Mouse (Mus musculus) thymus, postnatal 25 days (tissue): ENCODE results near the gene Hectd4.
"Not testable (repeated sequence)": the region's sequence is repeated elsewhere in the genome, so short reads cannot be mapped to it uniquely, and the experiment has no call there.

Experiments used
- DNase-seq: peaks from one replicate; pipeline ENCODE4 v3.0.0; 2022

Hectd4 gene

DNA sequence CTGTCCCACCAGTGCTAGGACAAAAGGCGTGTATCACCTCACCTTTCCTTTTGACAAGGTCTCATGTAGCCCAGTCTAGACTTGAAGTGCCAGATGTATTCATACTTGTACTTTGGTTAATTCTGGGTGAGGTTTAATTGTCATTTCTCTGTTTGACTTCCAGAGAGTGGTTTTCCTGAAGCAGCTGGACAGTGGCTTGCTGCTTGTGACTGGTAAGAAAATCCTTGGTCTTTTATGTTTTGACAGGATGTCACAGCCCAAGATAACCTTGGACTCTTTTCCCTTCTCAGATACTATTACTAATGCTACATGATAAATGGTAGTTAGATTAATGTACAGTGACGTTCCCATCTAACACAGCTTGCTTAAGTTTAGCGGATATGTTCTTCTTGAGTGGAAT is 13.0 kb upstream of the Hectd4 start:
- no peak for DNase-seq

DNA sequence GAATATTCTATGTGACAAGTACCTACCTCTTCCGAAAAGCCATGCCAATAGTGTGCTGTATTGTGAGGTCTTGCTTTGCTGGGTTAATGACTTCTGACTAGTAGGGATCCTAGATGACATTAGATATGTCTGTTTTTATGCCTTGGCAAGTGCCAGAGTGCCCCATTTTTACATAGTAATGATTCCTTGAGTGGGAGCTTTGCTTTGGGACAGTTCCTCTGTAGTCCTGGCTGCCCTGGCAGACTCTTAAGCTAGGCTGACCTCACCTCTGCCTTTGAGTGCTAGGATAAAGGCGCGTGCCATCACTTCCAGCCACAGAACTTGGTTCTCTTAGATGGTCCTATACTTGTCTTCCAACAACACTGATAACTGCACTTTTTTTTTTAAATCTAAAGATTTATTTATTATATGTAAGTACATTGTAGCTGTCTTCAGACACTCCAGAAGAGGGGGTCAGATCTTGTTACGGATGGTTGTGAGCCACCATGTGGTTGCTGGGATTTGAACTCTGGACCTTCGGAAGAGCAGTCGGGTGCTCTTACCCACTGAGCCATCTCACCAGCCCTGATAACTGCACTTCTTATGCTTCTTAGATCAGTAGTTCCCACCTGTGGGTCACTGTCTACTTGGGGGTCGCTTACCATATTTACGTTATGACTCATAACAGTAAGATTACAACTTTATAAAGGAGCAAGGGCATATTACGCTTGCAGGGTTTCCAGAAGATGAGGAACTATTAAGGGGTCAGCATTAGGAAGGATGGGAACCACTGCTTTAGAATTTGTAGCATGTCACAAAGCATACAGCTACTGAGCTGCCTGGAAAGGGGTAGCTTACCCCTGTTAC is 10.0 kb upstream of the Hectd4 start:
- no peak for DNase-seq

DNA sequence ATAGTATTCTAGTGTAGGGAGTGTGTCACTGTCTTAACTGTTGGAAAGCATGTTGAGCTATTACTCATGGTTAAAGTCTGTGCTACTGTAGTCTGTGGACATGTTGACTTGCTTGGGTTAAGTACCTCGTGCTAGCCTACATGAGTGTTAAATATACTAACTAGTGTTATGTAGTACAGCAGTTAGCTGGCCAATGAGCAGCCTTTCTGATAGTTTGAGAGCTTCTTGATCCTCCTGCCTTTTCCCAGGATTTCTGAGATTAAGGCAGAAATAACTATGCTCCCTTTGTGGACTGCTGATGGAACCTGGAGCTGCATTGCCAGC is 9.5 kb upstream of the Hectd4 start:
- no peak for DNase-seq

DNA sequence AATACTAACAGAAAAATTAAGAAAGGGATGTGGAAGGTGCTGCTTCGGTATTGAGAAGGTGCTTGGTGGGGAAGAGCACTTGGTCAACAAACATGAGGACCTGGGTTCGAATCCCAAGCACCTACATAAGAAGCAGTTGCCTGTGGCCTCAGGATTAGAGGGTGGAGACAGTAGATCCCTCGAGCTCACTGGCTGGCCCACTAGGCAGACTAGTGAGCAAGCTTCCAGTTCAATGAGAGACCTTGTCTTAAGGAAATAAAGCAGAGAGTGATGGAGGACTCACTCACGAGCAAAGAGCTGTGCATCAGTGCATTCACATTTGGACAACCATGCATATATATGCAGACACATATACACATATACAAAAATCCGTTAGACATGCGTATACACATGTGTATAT is 7.9 kb upstream of the Hectd4 start:
- no peak for DNase-seq

- DNase-seq = no peak
Measured at GRCm38 (mm10) chr5:121214707-121215106, 5.3 kb upstream of the Hectd4 start.

DNA sequence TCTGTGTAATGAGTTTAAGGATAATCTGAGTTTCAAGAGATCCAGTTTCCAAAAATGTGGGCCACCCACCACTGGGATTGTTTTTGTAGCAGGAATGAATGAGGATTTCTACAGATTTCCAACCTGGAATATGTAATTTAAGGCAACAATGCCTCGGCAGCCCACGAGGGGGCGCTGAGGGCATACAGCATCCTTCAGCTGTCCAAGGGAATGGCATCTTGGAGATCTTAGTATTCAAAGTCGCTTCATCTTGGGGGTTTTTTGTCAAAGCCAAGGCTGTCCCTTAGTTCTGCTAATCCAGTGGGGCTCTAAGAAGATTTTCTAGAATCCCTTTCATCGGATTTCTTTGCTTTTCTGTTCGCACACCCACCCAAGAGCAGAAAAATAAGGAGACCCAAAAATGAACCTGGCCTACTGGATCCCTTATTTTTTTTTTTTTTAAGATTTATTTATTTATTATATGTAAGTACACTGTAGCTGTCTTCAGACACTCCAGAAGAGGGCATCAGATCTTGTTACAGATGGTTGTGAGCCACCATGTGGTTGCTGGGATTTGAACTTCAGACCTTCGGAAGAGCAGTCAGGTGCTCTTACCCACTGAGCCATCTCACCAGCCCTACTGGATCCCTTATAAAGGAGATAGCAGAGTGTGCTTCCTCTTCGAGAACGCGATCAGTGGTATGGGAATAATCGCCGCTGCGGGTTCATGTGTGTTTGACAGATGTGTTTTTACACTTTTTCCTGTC is 4.5 kb upstream of the Hectd4 start:
- peak; percentile 50 for DNase-seq

DNA sequence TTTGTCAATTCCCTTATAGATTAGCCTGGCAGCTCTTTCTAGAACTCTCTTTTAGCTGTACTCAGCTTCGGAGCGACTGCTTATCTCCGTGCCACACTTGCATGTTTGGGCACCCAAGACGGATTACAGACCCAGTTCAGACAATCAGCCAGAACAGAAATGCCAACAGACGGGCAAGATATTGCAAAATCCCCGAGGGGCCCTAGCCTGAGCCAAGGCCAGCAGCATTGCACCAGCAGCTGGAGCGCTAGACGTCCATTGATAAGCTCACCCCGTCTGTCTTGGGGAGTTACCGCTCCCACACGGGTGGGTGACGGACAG is 3.9 kb upstream of the Hectd4 start:
- no peak for DNase-seq

DNA sequence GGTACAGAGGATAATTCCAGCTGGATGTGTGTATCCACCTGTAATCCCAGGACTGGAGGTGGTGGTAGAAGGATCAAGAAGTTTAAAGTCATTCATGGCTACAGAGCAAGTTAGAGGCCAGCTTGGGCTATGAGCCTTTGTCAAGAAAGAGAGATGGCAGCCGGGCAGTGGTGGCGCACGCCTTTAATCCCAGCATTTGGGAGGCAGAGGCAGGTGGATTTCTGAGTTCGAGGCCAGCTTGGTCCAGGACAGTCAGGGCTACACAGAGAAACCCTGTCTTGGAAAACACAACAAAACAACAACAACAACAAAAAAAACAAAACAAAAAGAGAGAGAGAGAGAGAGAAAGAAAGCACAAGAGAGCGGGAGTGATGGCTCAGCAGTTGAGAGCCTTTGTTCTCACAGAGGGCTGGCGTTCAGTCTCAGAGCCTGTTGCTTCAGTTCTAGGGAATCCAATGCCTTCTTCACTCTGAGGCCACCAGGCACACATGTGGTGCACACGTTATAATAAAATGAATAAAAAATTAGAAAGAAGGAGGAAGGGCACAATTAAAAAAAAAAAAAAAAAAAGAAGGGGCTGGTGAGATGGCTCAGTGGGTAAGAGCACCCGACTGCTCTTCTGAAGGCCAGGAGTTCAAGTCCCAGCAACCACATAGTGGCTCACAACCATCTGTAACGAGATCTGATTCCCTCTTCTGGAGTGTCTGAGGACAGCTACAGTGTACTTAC is 3.3 kb upstream of the Hectd4 start:
- not testable (repeated sequence) for DNase-seq

- DNase-seq = no peak
Measured at GRCm38 (mm10) chr5:121217313-121217634, 2.7 kb upstream of the Hectd4 start.

- no peak for DNase-seq
Measured at GRCm38 (mm10) chr5:121219190-121219589, 829 bp upstream of the Hectd4 start.

GRCm38 (mm10) chr5:121220732-121221301 is 798 bp downstream of the Hectd4 start:
- peak; percentile 66 for DNase-seq

GRCm38 (mm10) chr5:121221328-121221850 is 1.4 kb downstream of the Hectd4 start:
- DNase-seq = no peak

- not testable (repeated sequence) for DNase-seq
Measured at GRCm38 (mm10) chr5:121224020-121224419, 4.0 kb downstream of the Hectd4 start.

- DNase-seq = no peak
Measured at GRCm38 (mm10) chr5:121224856-121225255, 4.8 kb downstream of the Hectd4 start.

DNA sequence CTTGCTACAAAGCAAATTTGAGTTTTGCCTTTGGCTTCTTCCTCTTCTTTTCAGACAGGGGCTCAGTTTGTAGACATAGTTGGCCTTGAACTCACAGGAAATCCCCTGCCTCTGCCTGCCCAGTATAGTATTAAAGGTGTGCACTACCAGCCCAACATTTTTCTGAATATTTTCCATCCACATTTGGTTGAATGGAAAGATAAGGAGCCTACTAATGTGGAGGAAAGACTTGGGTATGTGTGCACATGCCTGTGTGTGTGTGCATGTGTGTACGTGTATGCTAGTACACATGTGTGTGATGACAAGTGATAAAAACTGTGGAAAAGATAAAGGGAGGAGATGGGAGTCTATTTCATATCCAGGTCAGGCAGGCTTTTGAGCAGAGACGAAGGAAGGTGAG is 5.8 kb downstream of the Hectd4 start:
- DNase-seq = no peak

DNA sequence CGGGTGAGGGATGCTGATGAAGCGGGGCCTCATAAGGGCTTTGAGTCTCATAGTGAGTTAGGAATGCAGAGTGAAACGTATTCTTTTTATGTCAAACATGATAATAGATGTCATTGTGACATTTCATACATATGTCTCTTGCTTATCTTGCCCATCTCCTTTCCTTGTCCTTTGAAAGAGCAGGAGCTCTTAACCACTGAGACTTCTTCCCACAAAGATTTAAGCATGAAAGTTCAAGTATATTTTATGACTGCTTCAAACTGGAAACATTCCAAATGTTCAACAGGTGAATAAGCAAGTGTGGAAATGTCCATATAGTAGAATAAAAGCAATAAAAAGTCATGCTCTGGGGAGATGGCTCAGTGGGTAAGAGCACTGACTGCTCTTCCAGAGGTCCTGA is 6.4 kb downstream of the Hectd4 start:
- DNase-seq = no peak

DNA sequence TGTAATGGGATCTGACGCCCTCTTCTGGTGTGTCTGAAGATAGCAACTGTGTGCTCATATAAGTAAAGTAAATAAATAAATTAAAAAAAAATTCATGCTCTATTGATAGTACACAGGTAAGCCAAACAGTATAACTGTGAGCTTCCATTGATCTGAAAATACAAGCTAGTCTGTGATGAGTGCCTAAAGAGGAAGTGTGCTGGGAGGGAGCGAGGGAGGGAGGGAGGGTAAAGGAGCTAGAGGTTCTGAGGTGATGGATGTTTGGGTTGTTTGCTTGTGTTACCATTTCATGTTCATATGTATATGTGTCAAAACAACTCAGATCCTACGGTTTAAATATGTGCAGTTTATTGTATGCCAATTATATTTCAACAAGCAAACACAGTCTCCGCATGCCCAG is 6.8 kb downstream of the Hectd4 start:
- no peak for DNase-seq

GRCm38 (mm10) chr5:121227330-121227729 is 7.3 kb downstream of the Hectd4 start:
- DNase-seq = not testable (repeated sequence)

DNA sequence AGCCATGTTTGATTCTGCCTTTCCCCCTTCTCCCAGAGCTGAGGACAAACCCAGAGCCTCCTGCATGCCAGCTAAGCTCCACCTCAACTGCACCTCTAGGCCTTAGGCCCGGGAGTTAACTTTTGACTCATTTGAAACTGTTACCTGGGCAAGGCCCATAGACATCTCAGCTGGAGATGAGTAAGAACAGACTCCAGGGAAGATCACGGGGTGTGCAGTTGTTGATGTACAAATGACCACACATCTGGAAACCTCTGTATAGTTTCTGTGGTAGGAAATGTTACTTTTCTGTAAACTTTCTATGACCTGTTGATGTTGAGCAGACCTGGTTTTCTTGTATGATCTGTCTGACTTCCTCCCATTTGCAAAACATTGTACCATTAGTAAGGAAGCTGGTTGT is 9.2 kb downstream of the Hectd4 start:
- DNase-seq = no peak

GRCm38 (mm10) chr5:121230811-121231210 is 10.8 kb downstream of the Hectd4 start:
- no peak for DNase-seq

DNA sequence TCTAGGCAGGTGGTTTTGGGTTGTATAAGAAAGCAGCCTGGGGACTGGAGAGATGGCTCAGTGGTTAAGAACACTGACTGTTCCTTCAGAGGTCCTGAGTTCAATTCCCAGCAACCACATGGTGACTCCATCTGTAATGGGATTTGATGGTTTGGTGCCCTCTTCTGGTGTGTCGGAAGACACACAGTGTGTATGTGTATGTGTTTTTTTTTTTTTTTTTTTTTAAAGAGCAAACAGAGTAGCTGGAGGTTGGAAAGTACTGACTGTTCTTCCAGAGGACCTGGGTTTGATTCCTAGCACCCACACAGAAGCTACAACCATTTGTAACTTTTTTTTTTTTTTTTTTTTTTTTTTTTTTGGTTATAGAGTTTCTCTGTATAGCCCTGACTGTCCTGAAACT is 12.8 kb downstream of the Hectd4 start:
- no peak for DNase-seq

GRCm38 (mm10) chr5:121233726-121234125 is 13.7 kb downstream of the Hectd4 start:
- DNase-seq = no peak

DNA sequence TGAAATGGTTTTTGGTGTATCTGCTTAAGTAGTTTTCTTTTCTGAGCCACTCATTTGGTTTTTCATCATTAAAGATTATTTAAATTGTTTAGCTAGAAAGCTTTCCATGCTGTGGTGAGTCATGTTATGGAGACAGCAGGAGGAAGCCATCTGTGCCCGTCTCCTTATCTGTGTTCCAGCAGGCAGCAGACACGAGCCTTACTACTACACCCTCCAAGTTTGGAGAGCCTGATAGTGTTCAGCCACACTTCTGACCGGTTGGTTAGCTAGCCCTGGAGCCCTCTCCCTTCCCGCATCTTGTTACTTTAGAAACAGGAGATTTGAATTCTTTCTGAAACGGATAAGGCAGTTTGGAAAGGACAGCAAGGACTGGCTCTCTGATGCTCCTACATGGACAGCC is 16.2 kb downstream of the Hectd4 start:
- no peak for DNase-seq

DNA sequence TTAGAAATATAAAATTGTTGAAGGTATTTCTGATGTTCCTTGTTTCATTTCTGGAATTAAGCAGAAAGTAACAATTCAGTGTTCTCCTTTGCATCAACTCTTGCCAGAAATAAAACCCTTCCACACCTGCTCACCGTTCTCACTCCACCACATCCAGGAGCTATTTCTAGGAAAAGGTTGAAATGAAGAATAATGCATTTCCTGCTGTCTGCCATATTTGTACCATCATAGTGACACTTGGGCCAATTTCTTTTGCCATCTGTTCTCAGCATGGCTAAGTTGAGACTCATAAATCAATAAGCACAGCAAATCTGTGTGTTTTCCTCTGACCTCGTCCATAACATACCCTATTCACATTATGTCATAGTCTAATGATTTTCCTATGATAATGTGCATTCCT is 18.2 kb downstream of the Hectd4 start:
- DNase-seq = no peak
